Mouse (Mus musculus) G1E (cell line): ENCODE data around the gene Ptgdr2. TPM values are rescaled to one million over a fixed set of nuclear protein-coding genes. Genes with fewer than 3 reads are reported as not detected.
A peak's percentile ranks its signal among the peaks of the same experiment; 100 is the strongest.

Experiments used
- ATAC-seq: 2 replicates; pipeline ENCODE4 v1.8.0; 2016; ENCODE audit warnings: mild to moderate bottlenecking; ENCODE audit not compliant: insufficient number of reproducible peaks, poor library complexity, low FRiP score, severe bottlenecking; ENCODE audit errors: extremely low read depth
- DNase-seq: peaks from one replicate; pipeline ENCODE4 v3.0.0; 2012; ENCODE audit warnings: low spot score
- H3K27me3 ChIP-seq: 2 replicates; pipeline ENCODE4 v1.6.1; 2012; ENCODE audit warnings: mild to moderate bottlenecking, low read length, inconsistent platforms; ENCODE audit not compliant: insufficient read depth
- H3K36me3 ChIP-seq: replicated peaks from 2 replicates; pipeline ENCODE3; 2012; ENCODE audit warnings: mild to moderate bottlenecking, inconsistent platforms
- H3K4me1 ChIP-seq: 2 replicates; pipeline ENCODE4 v1.6.1; 2012; ENCODE audit warnings: low read depth, low read length, inconsistent platforms, mixed read lengths; ENCODE audit not compliant: insufficient read depth
- H3K4me3 ChIP-seq: 2 replicates; pipeline ENCODE4 v1.5.1; 2012; ENCODE audit warnings: low read depth, mild to moderate bottlenecking, inconsistent platforms, low read length, moderate library complexity, mixed read lengths
- H3K9me3 ChIP-seq: replicated peaks from 2 replicates; pipeline ENCODE4 v1.6.1; 2012; ENCODE audit warnings: inconsistent platforms
- CTCF ChIP-seq: IDR thresholded peaks from 2 replicates; pipeline ENCODE4 v1.5.1; 2012; ENCODE audit warnings: low read depth, low read length, inconsistent platforms, mixed read lengths
- GATA1 ChIP-seq: IDR thresholded peaks from 2 replicates; pipeline ENCODE4 v1.6.1; 2012; ENCODE audit warnings: borderline replicate concordance, low read length, inconsistent platforms, mixed read lengths
- GATA2 ChIP-seq: IDR thresholded peaks from 2 replicates; pipeline ENCODE4 v1.6.1; 2012; ENCODE audit warnings: low read depth, low read length, inconsistent platforms, borderline replicate concordance
- POLR2AphosphoS5 ChIP-seq: IDR thresholded peaks from 2 replicates; pipeline ENCODE4 v1.6.1; 2012; ENCODE audit warnings: low read depth, low read length, inconsistent platforms; ENCODE audit not compliant: insufficient replicate concordance
- TAL1 ChIP-seq: conservative IDR thresholded peaks from 2 replicates; pipeline ENCODE4 v1.6.1; 2012; ENCODE audit warnings: low read depth, low read length, inconsistent platforms, mixed read lengths
- polyA plus RNA-seq: library from polyadenylated mRNA; stranded (reverse); fragments of >175 nt; gene quantifications from 2 replicates; pipeline ENCODE4 v1.2.3, GENCODE M21; 2012
- total RNA-seq, 2 experiments: library from RNA; stranded (forward) in 1 of 2; stranded (reverse) in 1 of 2; fragments of 200-1000 nt in 1 of 2; fragments of >200 nt in 1 of 2; fragmentation: Nextera tagmentation in 1 of 2; gene quantifications; 2 replicates each; pipeline ENCODE4 v1.2.3; 2014 to 2017

Ptgdr2 gene
- total RNA-seq (2014; fragmentation: Nextera tagmentation) (not detected in 2 replicates), total RNA-seq (2017) (0.12 TPM in 1 of 2 replicates, not detected in the other), polyA plus RNA-seq (not detected in 2 replicates)

DNA sequence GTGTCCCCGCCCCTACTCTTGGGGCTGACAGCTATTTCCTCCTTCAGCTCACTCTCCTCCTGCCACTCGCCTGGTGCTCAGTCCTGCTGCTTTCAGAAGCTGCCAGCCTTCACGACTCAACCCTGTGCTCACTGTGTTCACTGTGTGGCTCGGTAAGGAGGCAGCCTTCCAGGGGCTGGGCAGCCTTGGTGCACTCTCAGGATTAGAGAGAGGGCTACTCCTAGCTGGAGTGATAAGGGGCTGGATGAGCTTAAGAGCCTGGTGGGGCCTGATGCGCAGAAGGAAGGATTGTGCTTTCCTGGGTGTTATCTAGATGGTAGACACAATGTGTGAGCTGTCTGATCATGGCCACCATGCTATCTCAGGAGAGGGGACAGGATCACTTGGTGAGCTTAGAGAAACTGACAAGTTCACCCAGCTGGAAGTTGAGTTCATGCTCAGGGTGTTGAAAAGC is at the start of gene Ptgdr2:
TSS of gene Ptgdr2 (plus strand) at position 51 of the 454 bp plus-strand sequence.
- peaks cover 10% of the 10 kb centered on the region for H3K4me1 ChIP-seq
- no peak for TF ChIP-seq CTCF
- no peak for TF ChIP-seq TAL1
- no peak for TF ChIP-seq GATA2
- TF ChIP-seq POLR2AphosphoS5, result no peak
- TF ChIP-seq GATA1, result no peak
- H3K36me3 ChIP-seq, result peaks cover 25% of the 10 kb centered on the region
- DNase-seq, result no peak
- no peak for ATAC-seq
- no peak within 1 kb of the TSS for H3K4me3 ChIP-seq
- peaks cover 18% of the 10 kb centered on the region for H3K27me3 ChIP-seq
- peaks cover 11% of the 10 kb centered on the region for H3K9me3 ChIP-seq

DNA sequence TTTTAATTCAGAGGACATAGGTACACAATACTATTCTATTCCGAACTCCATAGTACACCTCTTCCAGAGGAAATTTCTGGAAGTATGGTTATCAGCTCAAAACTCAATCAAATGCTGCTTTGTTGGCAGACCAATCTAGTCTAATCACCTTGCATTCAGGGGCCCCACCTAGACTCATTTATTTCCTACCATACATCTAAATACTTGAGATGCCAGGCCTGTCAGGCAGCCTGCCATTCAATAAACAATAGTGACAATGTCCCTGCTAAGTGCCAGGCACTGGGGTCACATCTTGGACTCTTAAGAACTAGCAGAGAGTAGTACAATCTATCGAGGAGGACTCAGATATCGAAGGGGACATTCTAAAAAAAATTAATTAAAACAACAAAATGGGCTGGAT is 44.8 kb upstream of the Ptgdr2 start:
- Histone ChIP-seq H3K36me3 (peaks cover 5% of the 10 kb centered on the region), H3K9me3 (no peaks in the 10 kb centered on the region), H3K27me3 (peaks cover 13% of the 10 kb centered on the region), H3K4me1 (peaks cover 23% of the 10 kb centered on the region), H3K4me3 (no peak overlapping the region)
- DNase-seq (no peak), ATAC-seq (no peak)
- TF ChIP-seq CTCF (no peak), TAL1 (no peak), GATA1 (no peak), GATA2 (no peak), POLR2AphosphoS5 (no peak)

DNA sequence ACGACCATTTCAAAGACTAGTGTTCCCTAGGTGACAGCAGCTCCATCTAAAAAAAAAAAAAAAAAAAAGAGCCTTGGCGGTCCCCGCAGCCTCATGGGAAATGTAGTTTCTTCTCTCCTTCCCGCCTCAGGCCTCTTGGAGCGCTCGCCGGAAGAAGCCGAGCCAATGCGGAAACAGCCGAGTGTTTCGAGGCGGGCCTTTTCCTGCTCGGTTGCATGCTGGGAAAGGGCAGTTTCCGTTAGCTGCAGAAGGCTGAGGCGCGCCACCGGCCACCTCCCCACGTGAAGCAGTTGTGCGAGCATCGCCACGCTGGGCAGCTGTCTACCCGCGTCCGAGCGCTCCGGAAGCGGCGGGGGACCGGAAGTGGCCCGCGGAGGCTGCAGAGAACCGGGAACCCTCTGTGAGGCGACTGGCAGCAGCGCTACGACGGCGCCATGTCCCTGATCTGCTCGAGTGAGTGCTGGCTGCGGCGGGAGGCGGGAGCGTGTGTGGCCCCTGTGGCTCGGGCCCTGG is 41.9 kb upstream of the Ptgdr2 start, which contains the start of gene Prpf19:
TSS of gene Prpf19 (plus strand) at position 216 of the 513 bp plus-strand sequence.
- ATAC-seq, result peak; percentile 92
- no peak for TF ChIP-seq GATA1
- no peak for TF ChIP-seq TAL1
- TF ChIP-seq POLR2AphosphoS5, result no peak
- TF ChIP-seq CTCF, result no peak
- TF ChIP-seq GATA2, result no peak
- Histone ChIP-seq H3K4me1 (peaks cover 40% of the 10 kb centered on the region), H3K27me3 (peaks cover 4% of the 10 kb centered on the region; the same call in 1 of the 2 replicates), H3K9me3 (no peaks in the 10 kb centered on the region), H3K36me3 (peaks cover 33% of the 10 kb centered on the region), H3K4me3 (peak within 1 kb of the TSS; percentile 88)
- DNase-seq, result peak; percentile 89

DNA sequence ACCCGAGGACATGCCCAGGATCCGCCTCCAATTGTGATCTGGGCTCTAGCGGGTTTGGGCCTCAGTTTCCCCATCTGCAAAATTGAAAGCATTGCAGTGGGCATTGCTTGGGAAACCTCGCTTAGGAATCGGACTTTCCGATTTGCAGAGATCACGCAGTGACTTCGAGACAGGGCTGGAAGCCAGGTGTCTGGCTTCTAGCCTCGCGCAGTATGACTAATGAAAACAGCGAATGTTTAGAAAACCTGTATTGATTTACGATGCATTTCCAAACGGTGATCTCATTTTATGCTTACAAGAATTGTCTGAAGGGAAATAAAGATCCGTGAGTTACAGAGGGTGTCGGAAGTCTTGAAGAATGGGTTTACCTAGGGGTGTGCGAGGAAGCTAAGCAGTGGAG is 41.3 kb upstream of the Ptgdr2 start:
- ATAC-seq (no peak), DNase-seq (no peak)
- peak overlapping the region; percentile 88 for H3K4me3 ChIP-seq
- H3K9me3 ChIP-seq, result no peaks in the 10 kb centered on the region
- H3K27me3 ChIP-seq, result peaks cover 4% of the 10 kb centered on the region; the same call in 1 of the 2 replicates
- TF ChIP-seq CTCF, result no peak
- no peak for TF ChIP-seq TAL1
- TF ChIP-seq GATA2, result no peak
- TF ChIP-seq POLR2AphosphoS5, result no peak
- no peak for TF ChIP-seq GATA1
- H3K4me1 ChIP-seq, result peaks cover 44% of the 10 kb centered on the region
- peaks cover 40% of the 10 kb centered on the region for H3K36me3 ChIP-seq

DNA sequence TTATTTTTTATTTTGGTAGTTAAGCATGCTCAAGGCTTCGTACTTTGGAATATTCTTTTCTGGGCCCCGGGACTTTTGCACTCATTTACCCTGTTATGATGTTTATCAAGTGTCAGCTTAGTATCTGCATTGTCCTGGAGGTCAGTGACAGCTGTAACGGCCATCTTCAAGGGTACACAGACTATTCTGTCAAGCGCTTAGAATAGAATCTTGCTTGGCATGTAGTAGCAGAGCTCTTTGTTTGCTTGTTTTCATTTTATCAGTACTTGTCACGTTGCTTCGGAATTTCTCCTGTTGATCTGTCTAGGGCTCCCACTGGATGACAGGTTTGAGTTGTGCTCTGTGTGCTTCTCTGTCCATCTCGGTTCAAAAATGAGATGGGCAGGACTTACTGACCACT is 40.1 kb upstream of the Ptgdr2 start:
- Histone ChIP-seq H3K4me1 (peaks cover 44% of the 10 kb centered on the region), H3K36me3 (peaks cover 51% of the 10 kb centered on the region), H3K27me3 (peaks cover 4% of the 10 kb centered on the region; the same call in 1 of the 2 replicates), H3K4me3 (peak overlapping the region; percentile 88; the same call in 1 of the 2 replicates), H3K9me3 (no peaks in the 10 kb centered on the region)
- DNase-seq (no peak), ATAC-seq (no peak)
- TF ChIP-seq POLR2AphosphoS5, result no peak
- TF ChIP-seq GATA1, result no peak
- no peak for TF ChIP-seq TAL1
- TF ChIP-seq GATA2, result no peak
- no peak for TF ChIP-seq CTCF

DNA sequence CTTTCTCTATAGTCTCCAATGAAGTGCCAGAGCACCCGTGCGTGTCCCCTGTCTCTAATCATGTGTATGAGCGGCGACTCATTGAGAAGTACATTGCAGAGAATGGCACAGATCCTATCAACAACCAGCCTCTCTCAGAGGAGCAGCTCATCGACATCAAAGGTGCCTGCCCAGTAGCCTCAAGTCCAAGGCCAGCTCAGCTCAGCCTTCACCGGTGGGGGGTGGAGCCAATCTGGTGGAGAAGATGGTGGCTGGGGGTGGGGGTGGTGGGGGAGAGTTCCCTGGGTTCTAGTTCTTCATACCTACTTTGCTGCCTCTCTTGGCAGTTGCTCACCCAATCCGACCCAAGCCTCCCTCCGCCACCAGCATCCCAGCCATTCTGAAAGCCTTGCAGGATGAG is 39.5 kb upstream of the Ptgdr2 start:
- Histone ChIP-seq H3K4me1 (peaks cover 48% of the 10 kb centered on the region), H3K9me3 (no peaks in the 10 kb centered on the region), H3K36me3 (peaks cover 57% of the 10 kb centered on the region), H3K27me3 (peaks cover 4% of the 10 kb centered on the region; the same call in 1 of the 2 replicates), H3K4me3 (peak overlapping the region; percentile 88; the same call in 1 of the 2 replicates)
- ATAC-seq, result no peak
- DNase-seq, result no peak
- TF ChIP-seq TAL1, result no peak
- TF ChIP-seq GATA2, result no peak
- no peak for TF ChIP-seq CTCF
- no peak for TF ChIP-seq POLR2AphosphoS5
- no peak for TF ChIP-seq GATA1
